Mouse (Mus musculus): ENCODE measurements at regions not wholly inside any gene's neighbourhood (a gene's known extent, or its start where the extent isn't known, plus 50 kb on each side); places are given as distances from the start of the nearest gene placed in this dataset.

GRCm38 (mm10) chr8:34596593-34596992 is 485.1 kb upstream of the Gm10131 start:
- Histone ChIP-seq H3K27me3 (no peaks in the 10 kb centered on the region), H3K36me3 (no peaks in the 10 kb centered on the region), H3K9ac (no peak overlapping the region), H3K9me3 (replicated peaks) (no peaks in the 10 kb centered on the region), H3K4me3 (no peak overlapping the region), H3K4me1 (replicated peaks) (no peaks in the 10 kb centered on the region), H3K27ac (no peak overlapping the region), H3K4me2 (no peak overlapping the region)
- no peak for ATAC-seq (replicated peaks; ENCODE audit: insufficient number of reproducible peaks, insufficient read depth, low FRiP score, low read depth)
- 71% methylated on average over 5 of the region's 5 CpGs for WGBS

GRCm38 (mm10) chr8:34590976-34591749 is 479.6 kb upstream of the Gm10131 start:
- Histone ChIP-seq H3K4me3 (no peak overlapping the region), H3K4me1 (replicated peaks) (no peaks in the 10 kb centered on the region), H3K9me3 (replicated peaks) (no peaks in the 10 kb centered on the region), H3K36me3 (no peaks in the 10 kb centered on the region), H3K9ac (no peak overlapping the region), H3K4me2 (no peak overlapping the region), H3K27me3 (no peaks in the 10 kb centered on the region), H3K27ac (no peak overlapping the region)
- WGBS, result 84% methylated on average over 8 of the region's 8 CpGs
- ATAC-seq (replicated peaks; ENCODE audit: insufficient number of reproducible peaks, insufficient read depth, low FRiP score, low read depth), result no peak

- WGBS, result 32% methylated on average over 4 of the region's 4 CpGs
- Histone ChIP-seq H3K4me3 (no peak overlapping the region), H3K27ac (no peak overlapping the region), H3K36me3 (no peaks in the 10 kb centered on the region), H3K27me3 (no peaks in the 10 kb centered on the region), H3K4me2 (no peak overlapping the region), H3K4me1 (replicated peaks) (no peaks in the 10 kb centered on the region), H3K9me3 (replicated peaks) (no peaks in the 10 kb centered on the region), H3K9ac (no peak overlapping the region)
- ATAC-seq (replicated peaks; ENCODE audit: insufficient number of reproducible peaks, insufficient read depth, low FRiP score, low read depth), result no peak
These were observed 466.5 kb upstream of the Gm10131 start for GRCm38 (mm10) chr8:34578043-34578442.

GRCm38 (mm10) chr8:34574009-34574408 is 462.5 kb upstream of the Gm10131 start:
- no peaks in the 10 kb centered on the region for H3K27me3 ChIP-seq
- H3K4me3 ChIP-seq, result no peak overlapping the region
- no peaks in the 10 kb centered on the region for H3K9me3 ChIP-seq (replicated peaks)
- H3K4me1 ChIP-seq (replicated peaks), result no peaks in the 10 kb centered on the region
- 71% methylated on average over 3 of the region's 3 CpGs for WGBS
- no peak overlapping the region for H3K4me2 ChIP-seq
- H3K9ac ChIP-seq, result no peak overlapping the region
- no peak for ATAC-seq (replicated peaks; ENCODE audit: insufficient number of reproducible peaks, insufficient read depth, low FRiP score, low read depth)
- no peaks in the 10 kb centered on the region for H3K36me3 ChIP-seq
- no peak overlapping the region for H3K27ac ChIP-seq

- no peaks in the 10 kb centered on the region for H3K36me3 ChIP-seq
- H3K27me3 ChIP-seq, result no peaks in the 10 kb centered on the region
- ATAC-seq (replicated peaks; ENCODE audit: insufficient number of reproducible peaks, insufficient read depth, low FRiP score, low read depth), result no peak; the same call in 1 of the 2 replicates
- H3K4me3 ChIP-seq, result no peak overlapping the region
- H3K9ac ChIP-seq, result no peak overlapping the region
- no peak overlapping the region for H3K4me2 ChIP-seq
- H3K27ac ChIP-seq, result no peak overlapping the region
- no peaks in the 10 kb centered on the region for H3K4me1 ChIP-seq (replicated peaks)
- H3K9me3 ChIP-seq (replicated peaks), result no peaks in the 10 kb centered on the region
- WGBS, result 52% methylated on average over 9 of the region's 9 CpGs
These were observed 461.7 kb upstream of the Gm10131 start for GRCm38 (mm10) chr8:34573007-34573881.

GRCm38 (mm10) chr8:34571736-34572135 is 460.2 kb upstream of the Gm10131 start:
- Histone ChIP-seq H3K27ac (no peak overlapping the region), H3K36me3 (no peaks in the 10 kb centered on the region), H3K27me3 (no peaks in the 10 kb centered on the region), H3K9me3 (replicated peaks) (no peaks in the 10 kb centered on the region), H3K4me3 (no peak overlapping the region), H3K9ac (no peak overlapping the region), H3K4me2 (no peak overlapping the region), H3K4me1 (replicated peaks) (no peaks in the 10 kb centered on the region)
- ATAC-seq (replicated peaks; ENCODE audit: insufficient number of reproducible peaks, insufficient read depth, low FRiP score, low read depth), result no peak
- 86% methylated on average over 1 of the region's 1 CpGs for WGBS

GRCm38 (mm10) chr8:34562278-34562677 is 450.7 kb upstream of the Gm10131 start:
- H3K4me2 ChIP-seq, result no peak overlapping the region
- H3K36me3 ChIP-seq, result no peaks in the 10 kb centered on the region
- H3K4me1 ChIP-seq (replicated peaks), result no peaks in the 10 kb centered on the region
- 57% methylated on average over 8 of the region's 8 CpGs for WGBS
- no peak for ATAC-seq (replicated peaks; ENCODE audit: insufficient number of reproducible peaks, insufficient read depth, low FRiP score, low read depth)
- H3K27me3 ChIP-seq, result no peaks in the 10 kb centered on the region
- no peak overlapping the region for H3K4me3 ChIP-seq
- no peaks in the 10 kb centered on the region; the same call in 1 of the 2 replicates for H3K9me3 ChIP-seq (replicated peaks)
- no peak overlapping the region for H3K9ac ChIP-seq
- no peak overlapping the region for H3K27ac ChIP-seq

GRCm38 (mm10) chr8:34549786-34550185 is 438.2 kb upstream of the Gm10131 start:
- 73% methylated on average over 5 of the region's 5 CpGs for WGBS
- H3K9me3 ChIP-seq (replicated peaks), result no peaks in the 10 kb centered on the region
- no peaks in the 10 kb centered on the region for H3K36me3 ChIP-seq
- H3K4me1 ChIP-seq (replicated peaks), result no peaks in the 10 kb centered on the region
- no peak overlapping the region for H3K4me3 ChIP-seq
- H3K27ac ChIP-seq, result no peak overlapping the region
- no peak for ATAC-seq (replicated peaks; ENCODE audit: insufficient number of reproducible peaks, insufficient read depth, low FRiP score, low read depth)
- no peak overlapping the region for H3K4me2 ChIP-seq
- no peaks in the 10 kb centered on the region for H3K27me3 ChIP-seq
- H3K9ac ChIP-seq, result no peak overlapping the region

- Histone ChIP-seq H3K4me2 (peak overlapping the region; percentile 56), H3K27ac (no peak overlapping the region), H3K27me3 (no peaks in the 10 kb centered on the region), H3K4me1 (replicated peaks) (no peaks in the 10 kb centered on the region), H3K9ac (no peak overlapping the region), H3K4me3 (peak overlapping the region; percentile 29), H3K36me3 (no peaks in the 10 kb centered on the region), H3K9me3 (replicated peaks) (no peaks in the 10 kb centered on the region)
- WGBS, result 16% methylated on average over 11 of the region's 11 CpGs
- no peak for ATAC-seq (replicated peaks; ENCODE audit: insufficient number of reproducible peaks, insufficient read depth, low FRiP score, low read depth)
These were observed 435.3 kb upstream of the Gm10131 start for GRCm38 (mm10) chr8:34546815-34547214.

- Histone ChIP-seq H3K4me2 (no peak overlapping the region), H3K27me3 (no peaks in the 10 kb centered on the region), H3K9ac (no peak overlapping the region), H3K4me3 (no peak overlapping the region), H3K9me3 (replicated peaks) (no peaks in the 10 kb centered on the region), H3K4me1 (replicated peaks) (no peaks in the 10 kb centered on the region), H3K27ac (no peak overlapping the region), H3K36me3 (no peaks in the 10 kb centered on the region)
- ATAC-seq (replicated peaks; ENCODE audit: insufficient number of reproducible peaks, insufficient read depth, low FRiP score, low read depth), result no peak
- WGBS, result 64% methylated on average over 3 of the region's 3 CpGs
These were observed 431.0 kb upstream of the Gm10131 start for GRCm38 (mm10) chr8:34542361-34543038.

- 41% methylated on average over 4 of the region's 4 CpGs for WGBS
- ATAC-seq (replicated peaks; ENCODE audit: insufficient number of reproducible peaks, insufficient read depth, low FRiP score, low read depth), result no peak
- Histone ChIP-seq H3K9ac (no peak overlapping the region), H3K9me3 (replicated peaks) (no peaks in the 10 kb centered on the region), H3K27ac (no peak overlapping the region), H3K4me3 (no peak overlapping the region), H3K36me3 (no peaks in the 10 kb centered on the region), H3K27me3 (no peaks in the 10 kb centered on the region), H3K4me2 (no peak overlapping the region), H3K4me1 (replicated peaks) (peaks cover under 1% of the 10 kb centered on the region; the same call in 1 of the 2 replicates)
These were observed 427.7 kb upstream of the Gm10131 start for GRCm38 (mm10) chr8:34539232-34539631.
